Mouse (Mus musculus) hindbrain, embryonic 11.5 days (tissue): ENCODE results near the gene Lmo1. TPM values are rescaled to one million over a fixed set of nuclear protein-coding genes. Genes with fewer than 3 reads are reported as not detected.
A peak's percentile ranks its signal among the peaks of the same experiment; 100 is the strongest.
"Not testable (repeated sequence)": the region's sequence is repeated elsewhere in the genome, so short reads cannot be mapped to it uniquely, and the experiment has no call there.

Experiments
- ATAC-seq: fragments of 200-750 bp; cut with Nextera tagmentation; 2 replicates; pipeline ENCODE4 v1.8.0; 2017; ENCODE audit warnings: mild to moderate bottlenecking, moderate TSS enrichment, moderate library complexity; ENCODE audit not compliant: low FRiP score
- DNase-seq: peaks from one replicate; pipeline ENCODE4 v3.0.0-alpha.2; 2015; ENCODE audit warnings: low spot score
- H3K27ac ChIP-seq: fragments of 300-500 bp; sonication (generic); 2 replicates; pipeline ENCODE4 v1.5.1; 2014; ENCODE audit warnings: mild to moderate bottlenecking, low read depth, low read length
- H3K27me3 ChIP-seq: fragments of 300-500 bp; sonication (generic); 2 replicates; pipeline ENCODE4 v1.6.1; 2014; ENCODE audit warnings: mild to moderate bottlenecking, low read length, moderate library complexity, mixed read lengths; ENCODE audit not compliant: control insufficient read depth, insufficient read depth
- H3K36me3 ChIP-seq: fragments of 300-500 bp; sonication (generic); 2 replicates; pipeline ENCODE4 v1.6.1; 2014; ENCODE audit warnings: mild to moderate bottlenecking, low read length, moderate library complexity, mixed read lengths; ENCODE audit not compliant: control insufficient read depth, insufficient read depth
- H3K4me1 ChIP-seq: fragments of 300-500 bp; sonication (generic); replicated peaks from 2 replicates; pipeline ENCODE4 v1.6.1; 2014; ENCODE audit warnings: low read length, mixed read lengths; ENCODE audit not compliant: control insufficient read depth, insufficient read depth
- H3K4me2 ChIP-seq: fragments of 300-500 bp; sonication (generic); replicated peaks from 2 replicates; pipeline ENCODE4 v1.6.1; 2014; ENCODE audit warnings: mild to moderate bottlenecking, low read depth, low read length
- H3K4me3 ChIP-seq: fragments of 300-500 bp; sonication (generic); 2 replicates; pipeline ENCODE4 v1.5.1; 2014; ENCODE audit warnings: low read depth, low read length
- H3K9ac ChIP-seq: fragments of 300-500 bp; sonication (generic); 2 replicates; pipeline ENCODE4 v1.6.1; 2014; ENCODE audit warnings: low read depth, low read length
- H3K9me3 ChIP-seq: fragments of 300-500 bp; sonication (generic); 2 replicates; pipeline ENCODE4 v1.6.1; 2016; ENCODE audit warnings: low read length; ENCODE audit not compliant: control insufficient read depth
- WGBS: fragments of 180-500 bp; shearing (Covaris S2); extraction: QIAGEN DNeasy Blood & Tissue Kit; methylation state at CpG from one replicate; pipeline ENCODE4 v1.1.7; 2014; 5-methylcytosine and 5-hydroxymethylcytosine counted together
- polyA plus RNA-seq: library from polyadenylated mRNA; unstranded; fragments of >200 nt; fragmentation: Nextera tagmentation; extraction: Ambion mirVana; gene quantifications from 2 replicates; pipeline ENCODE4 v1.2.1, GENCODE M21; 2014

Lmo1 gene
- polyA plus RNA-seq, 1 experiment from 2014 or later = 32.6 TPM

GRCm38 (mm10) chr7:109111000-109111399 is 64.0 kb downstream of the Lmo1 start:
- ATAC-seq (no peak), DNase-seq (no peak)
- Histone ChIP-seq H3K27ac (no peak overlapping the region), H3K4me2 (no peak overlapping the region), H3K36me3 (no peaks in the 10 kb centered on the region), H3K9me3 (no peaks in the 10 kb centered on the region), H3K4me1 (no peaks in the 10 kb centered on the region), H3K9ac (no peak overlapping the region), H3K27me3 (no peaks in the 10 kb centered on the region), H3K4me3 (no peak overlapping the region)
- 74% methylated on average over 5 of the region's 5 CpGs for WGBS

GRCm38 (mm10) chr7:109104894-109105293 is 70.1 kb downstream of the Lmo1 start:
- Histone ChIP-seq H3K27ac (no peak overlapping the region), H3K36me3 (no peaks in the 10 kb centered on the region), H3K4me2 (no peak overlapping the region), H3K9me3 (no peaks in the 10 kb centered on the region), H3K9ac (no peak overlapping the region), H3K4me1 (no peaks in the 10 kb centered on the region), H3K4me3 (no peak overlapping the region), H3K27me3 (no peaks in the 10 kb centered on the region)
- no peak for ATAC-seq
- DNase-seq = no peak
- 75% methylated on average over 1 of the region's 1 CpGs for WGBS

- no peaks in the 10 kb centered on the region for H3K27me3 ChIP-seq
- WGBS = 85% methylated on average over 3 of the region's 3 CpGs
- no peak overlapping the region for H3K4me2 ChIP-seq
- H3K27ac ChIP-seq = no peak overlapping the region
- no peaks in the 10 kb centered on the region for H3K36me3 ChIP-seq
- H3K4me1 ChIP-seq = no peaks in the 10 kb centered on the region
- no peak overlapping the region for H3K9ac ChIP-seq
- ATAC-seq = no peak
- H3K9me3 ChIP-seq = no peaks in the 10 kb centered on the region
- H3K4me3 ChIP-seq = no peak overlapping the region
- DNase-seq = no peak
Observed at GRCm38 (mm10) chr7:109101167-109101566, 73.8 kb downstream of the Lmo1 start.

GRCm38 (mm10) chr7:109098145-109099018 is 76.6 kb downstream of the Lmo1 start:
- Histone ChIP-seq H3K36me3 (no peaks in the 10 kb centered on the region), H3K4me2 (no peak overlapping the region), H3K27ac (no peak overlapping the region), H3K4me3 (no peak overlapping the region), H3K9me3 (no peaks in the 10 kb centered on the region), H3K4me1 (no peaks in the 10 kb centered on the region), H3K9ac (no peak overlapping the region), H3K27me3 (no peaks in the 10 kb centered on the region)
- WGBS = 29% methylated on average over 6 of the region's 6 CpGs
- ATAC-seq (peak; percentile 86), DNase-seq (peak; percentile 71)

- ATAC-seq = no peak
- H3K27ac ChIP-seq = no peak overlapping the region
- no peaks in the 10 kb centered on the region for H3K36me3 ChIP-seq
- DNase-seq = no peak
- no peaks in the 10 kb centered on the region for H3K4me1 ChIP-seq
- 84% methylated on average over 7 of the region's 7 CpGs for WGBS
- no peak overlapping the region for H3K4me2 ChIP-seq
- H3K9ac ChIP-seq = no peak overlapping the region
- H3K9me3 ChIP-seq = no peaks in the 10 kb centered on the region
- H3K27me3 ChIP-seq = no peaks in the 10 kb centered on the region
- H3K4me3 ChIP-seq = no peak overlapping the region
Observed at GRCm38 (mm10) chr7:109097203-109097602, 77.8 kb downstream of the Lmo1 start.

GRCm38 (mm10) chr7:109096618-109097017 is 78.4 kb downstream of the Lmo1 start:
- DNase-seq = no peak

GRCm38 (mm10) chr7:109094294-109094693 is 80.7 kb downstream of the Lmo1 start:
- DNase-seq (no peak), ATAC-seq (no peak)
- Histone ChIP-seq H3K27me3 (no peaks in the 10 kb centered on the region), H3K4me1 (no peaks in the 10 kb centered on the region), H3K36me3 (no peaks in the 10 kb centered on the region), H3K9ac (no peak overlapping the region), H3K9me3 (no peaks in the 10 kb centered on the region), H3K4me3 (no peak overlapping the region), H3K27ac (no peak overlapping the region), H3K4me2 (no peak overlapping the region)
- WGBS = no CpG with 5 or more reads among the region's 7 CpGs

More at GRCm38 (mm10) chr7:109096618-109097017, 78.4 kb downstream of the Lmo1 start:
- WGBS = 79% methylated on average over 3 of the region's 4 CpGs
- Histone ChIP-seq H3K9ac (no peak overlapping the region), H3K4me1 (no peaks in the 10 kb centered on the region), H3K4me3 (no peak overlapping the region), H3K9me3 (no peaks in the 10 kb centered on the region), H3K27ac (no peak overlapping the region), H3K36me3 (no peaks in the 10 kb centered on the region), H3K4me2 (no peak overlapping the region), H3K27me3 (no peaks in the 10 kb centered on the region)
- no peak for ATAC-seq

GRCm38 (mm10) chr7:109091316-109091715 is 83.7 kb downstream of the Lmo1 start:
- H3K4me1 ChIP-seq, H3K27ac ChIP-seq, H3K9ac ChIP-seq, H3K36me3 ChIP-seq, ATAC-seq, H3K9me3 ChIP-seq, H3K27me3 ChIP-seq, H3K4me3 ChIP-seq, H3K4me2 ChIP-seq, DNase-seq: not testable (repeated sequence)
- WGBS = no CpG with 5 or more reads among the region's 2 CpGs
